In genomic region chr4:138691443-138692181, GRCm38 (mm10) we compare ENCODE assay signal across 16 mouse cellular contexts. TPM values are rescaled to one million over a fixed set of nuclear protein-coding genes. Genes with fewer than 3 reads are reported as not detected.
A peak's percentile ranks its signal among the peaks of the same experiment; 100 is the strongest.
DNase-seq lines count a peak whose midpoint lies in the region; ATAC-seq and TF ChIP-seq lines count a peak whose summit lies in the region.
"Had no signal": no experiment of that assay in that cellular context is flagged by ENCODE, and none has a peak within 500 bp of the region (broad histone marks: within the 10 kb centered on the region; RNA-seq: fewer than 3 reads in every experiment).

No protein-coding gene starts in this region.

- H3K27ac ChIP-seq in forebrain, embryonic 10.5 days = peak overlapping the region; percentile 63
- H3K27ac ChIP-seq in forebrain, embryonic 13.5 days = no peak overlapping the region
- peak overlapping the region; percentile 38 for H3K27ac ChIP-seq in midbrain, embryonic 10.5 days (replicated peaks)
- no peak overlapping the region for H3K27ac ChIP-seq in midbrain, embryonic 13.5 days
- H3K27ac ChIP-seq in hindbrain, postnatal 0 days = no peak overlapping the region
- H3K27ac ChIP-seq: heart, embryonic 13.5 days had no signal

- no peaks in the 10 kb centered on the region for H3K36me3 ChIP-seq in forebrain, embryonic 10.5 days (replicated peaks)
- H3K36me3 ChIP-seq in forebrain, embryonic 13.5 days (ENCODE audit: poor library complexity, severe bottlenecking) = no peaks in the 10 kb centered on the region
- H3K36me3 ChIP-seq in midbrain, embryonic 10.5 days = no peaks in the 10 kb centered on the region
- no peaks in the 10 kb centered on the region for H3K36me3 ChIP-seq in midbrain, embryonic 13.5 days
- H3K36me3 ChIP-seq in hindbrain, postnatal 0 days (ENCODE audit: insufficient read depth, low read length) = no peaks in the 10 kb centered on the region
- H3K36me3 ChIP-seq: G1E; heart, embryonic 13.5 days had no signal

- H3K4me1 ChIP-seq in forebrain, embryonic 10.5 days = peaks cover 82% of the 10 kb centered on the region
- peaks cover 67% of the 10 kb centered on the region for H3K4me1 ChIP-seq in forebrain, embryonic 13.5 days
- H3K4me1 ChIP-seq in midbrain, embryonic 10.5 days = peaks cover 60% of the 10 kb centered on the region
- peaks cover 68% of the 10 kb centered on the region for H3K4me1 ChIP-seq in midbrain, embryonic 13.5 days (replicated peaks)
- peaks cover 29% of the 10 kb centered on the region for H3K4me1 ChIP-seq in hindbrain, postnatal 0 days (ENCODE audit: insufficient read depth, low read length)

- no peak for ATAC-seq in forebrain, embryonic 13.5 days
- no peak for ATAC-seq in midbrain, embryonic 13.5 days
- ATAC-seq in hindbrain, postnatal 0 days = no peak
- no peak for ATAC-seq in granulocyte monocyte progenitor cell, adult 5-6 weeks (replicated peaks; ENCODE audit: poor library complexity, severe bottlenecking)
- ATAC-seq: lung, postnatal 0 days had no signal

- no peak overlapping the region for H3K9ac ChIP-seq in forebrain, embryonic 13.5 days
- no peak overlapping the region for H3K9ac ChIP-seq in midbrain, embryonic 13.5 days (replicated peaks)
- no peak overlapping the region for H3K9ac ChIP-seq in hindbrain, postnatal 0 days (replicated peaks; ENCODE audit: low read length)
- H3K9ac ChIP-seq: heart, embryonic 13.5 days had no signal

- peaks cover 98% of the 10 kb centered on the region for H3K27me3 ChIP-seq in forebrain, embryonic 10.5 days (ENCODE audit: poor library complexity, severe bottlenecking)
- peaks cover 42% of the 10 kb centered on the region for H3K27me3 ChIP-seq in forebrain, embryonic 13.5 days
- H3K27me3 ChIP-seq in midbrain, embryonic 10.5 days (ENCODE audit: low read depth, poor library complexity, severe bottlenecking) = peaks cover 80% of the 10 kb centered on the region
- H3K27me3 ChIP-seq in midbrain, embryonic 13.5 days = peaks cover 8% of the 10 kb centered on the region
- H3K27me3 ChIP-seq in hindbrain, postnatal 0 days (ENCODE audit: insufficient read depth, low read length) = no peaks in the 10 kb centered on the region

- H3K4me2 ChIP-seq in forebrain, embryonic 13.5 days = no peak overlapping the region
- no peak overlapping the region for H3K4me2 ChIP-seq in midbrain, embryonic 13.5 days (replicated peaks)
- H3K4me2 ChIP-seq in hindbrain, postnatal 0 days (ENCODE audit: low read depth, low read length) = no peak overlapping the region
- H3K4me2 ChIP-seq: heart, embryonic 13.5 days had no signal

- DNase-seq in forebrain, embryonic 10.5 days (ENCODE audit: extremely low spot score, low spot score) = no peak
- no peak for DNase-seq in midbrain, embryonic 10.5 days (ENCODE audit: low spot score)
- DNase-seq in hindbrain, postnatal 0 days (ENCODE audit: low spot score) = peak; percentile 12
- peak; percentile 89 for DNase-seq in telencephalon, adult 2 months (ENCODE audit: low read depth, low spot score)
- DNase-seq in cerebellum, postnatal 10 days = no peak
- DNase-seq: gastrocnemius, postnatal 14 days; kidney, postnatal 25 days; liver; thymus, adult 18-20 months had no signal

- WGBS in forebrain, embryonic 10.5 days = 11% methylated on average over 19 of the region's 19 CpGs
- WGBS in forebrain, embryonic 13.5 days = 11% methylated on average over 19 of the region's 19 CpGs
- WGBS in midbrain, embryonic 10.5 days = 14% methylated on average over 19 of the region's 19 CpGs
- WGBS in midbrain, embryonic 13.5 days = 12% methylated on average over 19 of the region's 19 CpGs
- WGBS in hindbrain, postnatal 0 days = 17% methylated on average over 19 of the region's 19 CpGs

- H3K9me3 ChIP-seq in forebrain, embryonic 10.5 days = no peaks in the 10 kb centered on the region
- no peaks in the 10 kb centered on the region for H3K9me3 ChIP-seq in forebrain, embryonic 13.5 days (replicated peaks)
- no peaks in the 10 kb centered on the region for H3K9me3 ChIP-seq in midbrain, embryonic 10.5 days (replicated peaks)
- no peaks in the 10 kb centered on the region for H3K9me3 ChIP-seq in midbrain, embryonic 13.5 days
- no peaks in the 10 kb centered on the region for H3K9me3 ChIP-seq in hindbrain, postnatal 0 days (ENCODE audit: low read length)
- H3K9me3 ChIP-seq: heart, embryonic 13.5 days had no signal

- no peak overlapping the region for H3K4me3 ChIP-seq in forebrain, embryonic 10.5 days
- H3K4me3 ChIP-seq in forebrain, embryonic 13.5 days = no peak overlapping the region
- no peak overlapping the region for H3K4me3 ChIP-seq in midbrain, embryonic 10.5 days
- no peak overlapping the region for H3K4me3 ChIP-seq in midbrain, embryonic 13.5 days (replicated peaks)
- H3K4me3 ChIP-seq in hindbrain, postnatal 0 days (ENCODE audit: low read length) = no peak overlapping the region
- H3K4me3 ChIP-seq: heart, embryonic 13.5 days had no signal

- no peak for TF ChIP-seq CTCF in hindbrain, postnatal 0 days (IDR thresholded peaks at IDR 0.05; ENCODE audit: low read depth)

RNA-seq across cellular contexts. Expression of gene Pla2g2c, which starts 33.0 kb away (rescaled TPM):
- polyA plus RNA-seq in forebrain, embryonic 10.5 days (2016; fragmentation: Nextera tagmentation; extraction: Ambion mirVana) = 0.33 and 0.57 TPM in 2 replicates
- 0.15 and 0.55 TPM in 2 replicates for polyA plus RNA-seq in forebrain, embryonic 13.5 days (2015; fragmentation: Nextera tagmentation; extraction: Ambion mirVana)
- polyA plus RNA-seq in midbrain, embryonic 10.5 days (2016; fragmentation: Nextera tagmentation; extraction: Ambion mirVana) = 0.62 and 0.70 TPM in 2 replicates
- 0.66 and 0.73 TPM in 2 replicates for polyA plus RNA-seq in midbrain, embryonic 13.5 days (2015; fragmentation: Nextera tagmentation; extraction: Ambion mirVana)
- 0.26 and 1.5 TPM in 2 replicates for total RNA-seq in hindbrain, postnatal 0 days (2014; rRNA removed)
- polyA plus RNA-seq in hindbrain, postnatal 0 days (2015; fragmentation: Nextera tagmentation; extraction: Ambion mirVana) = 0.82 and 0.93 TPM in 2 replicates
- not detected in 2 replicates for total RNA-seq in granulocyte monocyte progenitor cell, adult 5-6 weeks (2014; fragmentation: Nextera tagmentation)
- not detected in 2 replicates for total RNA-seq in granulocyte monocyte progenitor cell, adult 5-6 weeks (2017)
- total RNA-seq: gastrocnemius, postnatal 14 days; monocyte, adult 5-6 weeks had no signal
- polyA plus RNA-seq: G1E had no signal

RNA-seq across cellular contexts. Expression of gene Ubxn10, which starts 45.4 kb away (rescaled TPM):
- 1.0 and 1.4 TPM in 2 replicates for polyA plus RNA-seq in forebrain, embryonic 10.5 days (2016; fragmentation: Nextera tagmentation; extraction: Ambion mirVana)
- 2.3 and 2.4 TPM in 2 replicates for polyA plus RNA-seq in forebrain, embryonic 13.5 days (2015; fragmentation: Nextera tagmentation; extraction: Ambion mirVana)
- polyA plus RNA-seq in midbrain, embryonic 10.5 days (2016; fragmentation: Nextera tagmentation; extraction: Ambion mirVana) = 1.8 and 2.1 TPM in 2 replicates
- polyA plus RNA-seq in midbrain, embryonic 13.5 days (2015; fragmentation: Nextera tagmentation; extraction: Ambion mirVana) = 2.5 and 3.1 TPM in 2 replicates
- 6.9 and 8.9 TPM in 2 replicates for total RNA-seq in hindbrain, postnatal 0 days (2014; rRNA removed)
- polyA plus RNA-seq in hindbrain, postnatal 0 days (2015; fragmentation: Nextera tagmentation; extraction: Ambion mirVana) = 3.1 and 3.3 TPM in 2 replicates
- total RNA-seq in granulocyte monocyte progenitor cell, adult 5-6 weeks (2014; fragmentation: Nextera tagmentation) = not detected in 2 replicates
- total RNA-seq in granulocyte monocyte progenitor cell, adult 5-6 weeks (2017) = not detected in 2 replicates
- total RNA-seq: monocyte, adult 5-6 weeks had no signal
- polyA plus RNA-seq: G1E had no signal

RNA-seq across cellular contexts. Expression of gene Vwa5b1, which starts 55.9 kb away (rescaled TPM):
- 0.17 and 0.43 TPM in 2 replicates for polyA plus RNA-seq in forebrain, embryonic 10.5 days (2016; fragmentation: Nextera tagmentation; extraction: Ambion mirVana)
- 0.68 and 0.82 TPM in 2 replicates for polyA plus RNA-seq in forebrain, embryonic 13.5 days (2015; fragmentation: Nextera tagmentation; extraction: Ambion mirVana)
- polyA plus RNA-seq in midbrain, embryonic 10.5 days (2016; fragmentation: Nextera tagmentation; extraction: Ambion mirVana) = 0.33 and 0.46 TPM in 2 replicates
- 0.63 and 0.82 TPM in 2 replicates for polyA plus RNA-seq in midbrain, embryonic 13.5 days (2015; fragmentation: Nextera tagmentation; extraction: Ambion mirVana)
- 8.0 and 9.0 TPM in 2 replicates for total RNA-seq in hindbrain, postnatal 0 days (2014; rRNA removed)
- 2.3 and 2.7 TPM in 2 replicates for polyA plus RNA-seq in hindbrain, postnatal 0 days (2015; fragmentation: Nextera tagmentation; extraction: Ambion mirVana)
- total RNA-seq in granulocyte monocyte progenitor cell, adult 5-6 weeks (2014; fragmentation: Nextera tagmentation) = not detected in 2 replicates
- total RNA-seq in granulocyte monocyte progenitor cell, adult 5-6 weeks (2017) = not detected in 2 replicates
- total RNA-seq: gastrocnemius, postnatal 14 days; monocyte, adult 5-6 weeks had no signal
- polyA plus RNA-seq: G1E; heart, embryonic 13.5 days had no signal

Comparison
In these comparisons a context has a peak if more than half of its experiments do, and no peak if none do; other contexts are left out.
1. H3K27ac ChIP-seq: peak in forebrain, embryonic 10.5 days (single experiment) and midbrain, embryonic 10.5 days (single experiment); none in forebrain, embryonic 13.5 days (single experiment), midbrain, embryonic 13.5 days (single experiment) and hindbrain, postnatal 0 days (single experiment).
2. DNase-seq: peak in hindbrain, postnatal 0 days (single experiment) and telencephalon, adult 2 months (single experiment); none in forebrain, embryonic 10.5 days (single experiment), midbrain, embryonic 10.5 days (single experiment) and cerebellum, postnatal 10 days (0 of 2).